Mouse (Mus musculus) kidney, postnatal 25 days (tissue): ENCODE measurements around the gene Tmem45a2.
"Not testable (repeated sequence)": the region's sequence is repeated elsewhere in the genome, so short reads cannot be mapped to it uniquely, and the experiment has no call there.

Experiments
- DNase-seq, 2 experiments: peaks; one replicate each; pipeline ENCODE4 v3.0.0; 2021; ENCODE audit warnings: mixed read lengths in 2 of 2

Gene Tmem45a2

DNA sequence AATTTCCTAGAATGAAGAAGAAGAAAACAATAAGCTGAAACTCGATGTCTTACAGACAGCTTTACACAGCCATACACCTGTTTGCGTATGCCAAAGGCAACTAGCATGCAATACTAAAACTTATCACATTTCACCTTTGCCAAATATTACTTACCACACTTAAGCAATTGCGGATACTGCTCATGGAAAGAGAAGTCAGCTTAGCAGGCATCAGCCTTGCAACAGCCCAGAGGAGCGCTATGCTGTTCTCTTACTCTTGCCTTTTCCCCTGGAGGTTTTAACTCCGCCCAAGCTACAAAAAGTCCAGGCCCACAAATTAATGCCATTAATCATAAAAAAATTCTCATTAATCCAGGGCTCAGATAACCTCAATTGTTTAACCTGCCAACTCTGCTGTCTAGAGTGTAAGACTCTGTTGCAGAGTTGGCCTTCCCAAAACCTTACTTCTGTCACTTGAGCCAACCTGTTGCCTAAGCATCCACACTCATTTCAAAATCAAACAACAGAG, at the start of gene Tmem45a2:
TSS of gene Tmem45a2 (minus strand) at position 241 of the 508 bp plus-strand sequence.
- DNase-seq: no peak

DNA sequence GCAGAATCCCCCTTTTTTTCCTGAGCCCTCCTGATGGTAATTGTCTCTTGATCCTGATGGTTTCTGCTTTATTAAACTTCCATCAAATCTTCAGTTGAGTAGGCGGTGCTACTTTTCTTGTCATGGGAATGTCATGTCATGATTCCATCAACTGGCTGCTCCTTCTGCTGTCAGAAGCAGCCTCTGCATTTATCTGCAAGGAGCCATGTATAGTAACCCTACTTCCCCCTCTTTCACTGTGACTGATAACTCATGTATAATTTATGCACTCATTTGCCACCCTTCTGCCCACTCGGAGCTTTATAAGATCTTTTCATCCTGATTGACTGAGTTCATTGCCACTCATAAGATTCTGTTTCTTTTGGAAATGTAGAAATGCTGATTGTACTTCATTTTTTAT, 46.4 kb upstream of the Tmem45a2 start:
- no peak for DNase-seq

DNA sequence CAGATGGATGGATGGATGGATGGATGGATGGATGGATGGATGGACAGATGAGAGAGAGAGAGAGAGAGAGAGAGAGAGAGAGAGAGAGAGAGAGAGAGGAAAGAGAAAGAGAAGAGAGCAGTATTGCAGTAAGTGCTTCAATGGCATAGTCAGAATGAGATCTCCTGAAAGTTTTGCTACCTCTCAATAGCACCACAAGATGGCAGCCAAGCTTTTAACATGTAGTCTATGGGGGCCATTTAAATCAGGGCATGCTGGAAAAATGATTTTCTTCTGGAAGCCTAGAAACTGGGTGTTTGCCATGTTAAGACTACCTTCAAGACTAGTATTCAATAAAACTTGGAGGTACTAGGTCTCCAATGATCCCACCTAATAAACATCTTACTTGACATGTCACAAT, 44.9 kb upstream of the Tmem45a2 start:
- DNase-seq: peak in 1 of 2 experiments; percentile 25

DNA sequence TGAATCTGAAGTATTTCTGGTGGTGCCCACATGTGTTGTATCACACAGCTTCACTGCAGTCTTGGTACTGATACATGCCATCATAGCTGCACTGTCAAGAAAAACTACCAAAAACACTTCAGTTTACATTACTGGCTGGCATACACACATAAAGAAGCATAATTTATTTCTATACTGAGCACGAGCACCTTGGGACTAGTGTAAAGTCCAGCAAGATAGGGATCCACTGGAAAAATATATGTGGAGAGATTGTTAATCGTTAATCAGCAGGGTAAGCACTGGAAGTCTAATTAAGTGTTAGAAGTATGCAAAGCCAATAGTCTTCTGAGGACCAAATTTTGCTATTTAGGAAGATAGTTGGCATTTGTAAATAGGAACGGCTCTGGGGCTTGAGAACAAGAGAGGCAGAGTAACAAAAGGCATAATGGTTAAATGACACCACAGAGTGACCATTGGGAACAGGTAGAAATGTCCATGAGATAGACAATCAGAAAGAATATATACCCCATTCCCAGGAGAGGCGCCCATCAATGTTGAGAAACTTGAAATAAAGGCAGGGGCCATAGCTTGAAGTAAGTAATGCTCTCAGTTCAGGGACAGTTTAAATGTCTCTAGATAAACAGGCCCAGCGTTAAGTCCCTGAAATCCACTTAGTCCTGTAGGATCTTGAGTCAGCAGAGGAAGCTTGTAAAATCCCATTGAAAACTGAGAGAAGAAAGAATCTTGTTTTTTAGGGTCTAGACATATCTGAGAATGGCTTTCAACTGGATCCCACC, 35.2 kb upstream of the Tmem45a2 start:
- DNase-seq: no peak

GRCm38 (mm10) chr16:57101174-57101573, 30.0 kb upstream of the Tmem45a2 start:
- peak in 1 of 2 experiments; percentile 9 for DNase-seq

DNA sequence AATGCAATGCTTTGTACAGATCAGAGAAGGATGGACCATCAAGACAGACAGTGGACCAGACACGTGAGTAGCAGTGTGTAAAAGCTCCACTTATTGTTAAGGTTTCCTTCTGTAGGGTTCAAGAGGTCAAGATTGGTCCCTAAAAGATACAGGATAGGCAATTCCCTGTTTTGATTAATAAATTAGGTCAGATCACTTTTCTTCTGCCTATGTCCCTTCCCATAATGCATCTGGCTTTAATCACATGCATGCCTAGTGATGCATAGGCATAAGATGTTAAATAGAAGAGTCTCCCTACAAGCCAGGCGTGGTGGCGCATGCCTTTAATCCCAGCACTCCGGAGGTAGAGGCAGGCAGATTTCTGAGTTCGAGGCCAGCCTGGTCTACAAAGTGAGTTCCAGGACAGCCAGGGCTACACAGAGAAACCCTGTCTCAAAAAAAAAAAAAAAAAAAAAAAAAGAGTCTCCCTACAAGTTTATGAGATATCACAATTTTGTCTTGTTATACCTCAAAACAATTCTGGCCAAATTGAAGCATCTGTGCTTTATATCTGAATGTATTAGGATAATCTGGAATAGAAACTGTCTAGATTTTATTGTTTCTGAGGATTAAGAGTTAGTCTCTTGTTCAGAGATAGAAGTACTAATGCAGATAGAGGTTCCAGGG, 28.5 kb upstream of the Tmem45a2 start:
- DNase-seq: no peak

DNA sequence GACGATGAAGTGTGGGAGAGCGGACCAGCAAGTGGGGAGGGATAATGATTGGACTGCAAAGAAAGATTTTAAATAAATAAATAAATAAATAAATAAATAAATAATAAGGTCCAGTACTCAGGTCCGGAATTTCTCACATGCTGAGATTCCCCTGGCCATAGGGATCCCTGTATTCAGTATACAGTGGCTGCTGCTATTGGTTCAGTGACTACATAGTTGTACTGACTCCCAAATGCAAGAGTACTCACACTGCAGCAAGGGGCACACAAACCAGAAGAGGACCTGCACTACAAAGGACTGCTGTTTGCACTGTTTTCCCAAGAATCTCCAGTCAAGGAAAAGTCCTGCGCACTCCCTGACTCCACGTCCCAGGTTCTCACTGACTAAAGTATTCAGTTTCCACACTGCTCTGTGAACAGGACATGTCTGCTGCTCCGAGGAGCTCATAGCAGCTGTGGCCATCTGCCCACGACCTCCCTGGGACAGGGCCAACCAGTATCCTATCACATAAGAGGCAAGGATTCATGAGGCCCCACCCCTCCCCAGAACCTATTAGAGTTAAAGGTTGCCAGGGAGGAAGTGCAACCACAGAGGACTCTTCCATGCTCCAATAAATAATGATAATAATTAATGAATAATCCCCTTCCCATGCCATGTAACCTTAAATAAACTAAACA, 27.4 kb upstream of the Tmem45a2 start:
- peak; percentile 31 to 68 for DNase-seq

GRCm38 (mm10) chr16:57092911-57093605, 21.9 kb upstream of the Tmem45a2 start:
- no peak for DNase-seq

DNA sequence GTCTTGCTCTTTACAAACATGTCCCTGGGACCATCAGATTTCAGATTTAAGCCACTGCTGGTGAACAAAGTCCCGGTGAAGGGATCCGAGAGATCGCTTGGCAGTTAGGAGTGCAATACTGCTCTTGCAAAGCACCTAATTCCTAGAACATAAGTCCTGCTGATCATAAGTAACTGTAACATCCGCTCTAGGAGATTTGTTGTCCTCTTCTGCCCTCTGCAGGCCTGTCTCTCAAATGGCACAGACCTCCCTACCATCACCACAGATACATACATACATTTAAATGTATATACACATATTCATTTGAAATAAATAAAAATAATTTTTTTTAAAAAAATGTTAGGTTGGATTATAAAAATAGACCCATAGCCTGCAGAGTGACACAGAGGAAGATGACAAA, 21.3 kb upstream of the Tmem45a2 start:
- DNase-seq: peak; percentile 41 to 46

GRCm38 (mm10) chr16:57079577-57079976, 8.4 kb upstream of the Tmem45a2 start:
- no peak for DNase-seq

DNA sequence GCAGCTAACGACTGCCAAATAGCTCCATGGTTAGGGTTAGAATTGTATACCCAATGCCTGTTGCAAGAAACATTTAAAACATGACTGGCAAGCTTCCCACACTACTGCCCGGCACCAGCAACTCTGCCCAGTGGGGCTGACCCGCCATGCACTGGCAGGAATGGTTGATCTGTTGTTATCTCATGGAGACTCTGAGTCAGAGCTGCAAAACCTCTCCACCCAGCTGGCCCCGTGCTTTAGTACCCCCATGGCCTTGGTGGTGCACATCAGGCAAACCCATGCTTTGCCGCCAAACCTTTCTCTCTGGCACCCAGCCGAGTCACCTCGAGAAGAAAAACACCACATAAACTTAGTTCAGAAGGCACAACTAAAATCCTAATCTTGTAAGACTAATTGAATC, 4.8 kb upstream of the Tmem45a2 start:
- no peak for DNase-seq

DNA sequence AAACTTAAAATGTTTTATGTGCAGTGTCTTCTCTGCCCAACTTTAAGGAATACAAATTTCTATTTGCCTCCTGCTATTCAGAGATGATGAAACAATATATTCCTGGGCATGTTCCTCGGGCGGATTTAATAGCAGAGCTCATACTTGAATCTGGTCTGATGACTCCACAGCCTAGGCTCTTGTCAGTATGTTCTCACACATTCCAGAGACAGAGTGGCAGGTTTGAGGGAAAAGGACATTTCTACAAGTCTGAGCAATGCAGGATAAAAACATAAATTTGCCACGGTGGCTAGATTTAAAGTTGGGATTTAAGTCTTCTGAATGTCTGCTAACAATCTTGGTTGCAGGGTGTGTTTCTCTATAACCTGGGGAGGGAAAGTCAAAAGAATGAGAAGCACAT, 9.1 kb downstream of the Tmem45a2 start:
- no peak for DNase-seq

DNA sequence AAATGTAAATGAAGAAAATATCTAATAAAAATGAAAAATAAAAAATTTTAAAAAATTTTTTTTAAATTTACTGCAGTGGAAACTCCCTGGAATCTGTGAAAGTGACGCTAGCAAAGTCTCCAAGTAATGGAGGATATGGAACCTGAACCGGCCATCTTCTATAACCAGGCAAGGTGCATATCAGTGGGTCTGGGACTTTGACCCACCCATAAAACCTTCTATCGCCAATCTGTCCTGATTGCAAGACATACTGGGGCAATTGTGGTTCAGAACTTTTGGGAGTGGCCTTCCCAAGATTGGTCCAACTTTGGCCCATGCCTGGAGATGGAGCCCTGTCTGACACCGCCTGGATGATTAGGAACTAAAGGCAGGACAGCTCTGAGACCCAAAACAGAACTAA, 14.2 kb downstream of the Tmem45a2 start:
- DNase-seq: no peak

DNA sequence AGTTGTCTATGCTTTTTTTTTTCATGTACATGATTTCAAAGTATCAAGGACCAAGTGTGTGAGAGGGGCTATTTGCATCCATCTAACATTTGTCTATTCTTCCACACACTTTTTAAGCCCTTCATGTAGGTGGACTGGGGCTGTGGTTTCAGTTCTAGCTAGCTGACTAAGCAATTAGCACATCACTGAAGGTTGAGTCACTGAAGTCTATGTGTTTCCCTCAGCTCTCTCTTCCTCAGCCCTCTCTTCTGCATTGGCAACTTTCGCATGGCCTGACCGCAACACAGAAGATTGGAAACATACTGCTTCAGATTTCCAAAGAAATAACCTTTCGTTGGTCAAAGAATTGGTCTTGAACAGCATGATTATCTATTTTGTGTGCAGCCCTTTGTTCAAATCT, 21.2 kb downstream of the Tmem45a2 start:
- no peak for DNase-seq

GRCm38 (mm10) chr16:57038600-57038999, 32.6 kb downstream of the Tmem45a2 start:
- no peak for DNase-seq

- no peak for DNase-seq
Measured at GRCm38 (mm10) chr16:57030150-57030885, 40.9 kb downstream of the Tmem45a2 start.

DNA sequence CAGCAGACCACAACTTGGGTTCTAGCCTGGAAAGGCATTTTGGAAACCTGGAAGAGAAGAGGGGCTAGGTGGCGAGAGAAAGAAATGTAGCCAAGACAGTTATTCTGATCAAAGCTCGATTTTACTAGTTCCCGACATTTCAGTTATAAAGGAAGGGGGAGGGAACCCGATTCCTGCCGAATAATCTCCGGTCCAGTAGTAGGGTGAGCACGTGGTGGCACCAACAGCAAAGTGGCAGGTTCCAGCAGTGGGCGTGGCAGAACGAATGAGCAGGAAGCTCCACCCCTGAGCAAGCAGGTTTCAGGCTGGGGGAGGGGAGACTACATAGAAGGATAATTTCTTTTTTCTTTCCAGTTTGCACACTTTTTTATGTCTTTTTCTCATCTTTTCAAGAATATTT, 72.9 kb downstream of the Tmem45a2 start:
- not testable (repeated sequence) for DNase-seq
